Mouse (Mus musculus) right cerebral cortex, adult 18-20 months (tissue): Measurements from ENCODE around the gene Tspan32.

ENCODE experiments used
- DNase-seq: peaks from one replicate; pipeline ENCODE4 v3.0.0; 2022; ENCODE audit warnings: mixed read lengths

Tspan32 gene

GRCm38 (mm10) chr7:143055499-143056186, 50.8 kb downstream of the Tspan32 start:
- no peak for DNase-seq

DNA sequence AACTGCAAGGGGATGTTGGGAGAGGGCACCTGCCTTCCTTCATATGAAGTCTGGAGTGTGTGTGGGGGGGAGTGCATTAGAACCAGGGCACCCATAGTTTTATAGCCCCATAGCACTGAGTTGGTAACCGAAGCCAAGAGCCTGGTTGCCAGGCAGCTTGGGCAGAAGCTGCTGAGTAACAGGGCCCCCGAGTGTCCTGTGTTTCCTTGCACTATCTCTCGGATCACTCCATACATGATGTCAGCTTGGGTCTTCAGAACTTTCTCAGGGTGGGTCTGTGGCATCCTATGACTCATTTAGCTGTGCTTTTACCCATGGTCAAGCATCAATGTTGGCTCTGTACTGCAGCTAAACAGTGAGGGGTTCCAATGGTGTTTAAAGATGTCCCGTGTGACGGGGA, 52.2 kb downstream of the Tspan32 start:
- no peak for DNase-seq

GRCm38 (mm10) chr7:143057667-143058220, 52.9 kb downstream of the Tspan32 start:
- no peak for DNase-seq

- no peak for DNase-seq
Observed at GRCm38 (mm10) chr7:143058221-143058697, 53.4 kb downstream of the Tspan32 start.

GRCm38 (mm10) chr7:143059202-143059870, 54.5 kb downstream of the Tspan32 start:
- peak; percentile 43 for DNase-seq

GRCm38 (mm10) chr7:143062704-143063103, 57.9 kb downstream of the Tspan32 start:
- no peak for DNase-seq

DNA sequence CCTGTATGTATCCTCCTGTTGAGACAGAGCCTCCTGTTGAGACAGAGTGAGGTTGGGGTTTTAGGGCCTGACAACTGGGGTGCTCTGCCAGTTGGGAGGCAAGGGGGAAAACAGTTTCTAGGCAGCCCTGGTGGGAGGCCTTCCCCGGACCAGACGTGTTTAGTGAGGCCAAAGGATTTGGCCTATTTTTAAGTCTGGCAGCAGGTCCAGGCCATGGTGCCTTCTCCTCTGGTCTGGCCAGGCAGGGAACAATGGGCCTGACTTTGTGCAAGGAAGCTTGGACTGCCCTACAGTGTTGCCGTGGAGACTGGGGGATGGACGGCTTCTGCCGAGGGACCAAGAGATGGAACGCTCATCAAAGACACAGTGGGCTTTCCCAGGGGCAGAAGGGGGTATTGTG, 59.4 kb downstream of the Tspan32 start:
- peak; percentile 39 for DNase-seq

- no peak for DNase-seq
Observed at GRCm38 (mm10) chr7:143065692-143066091, 60.8 kb downstream of the Tspan32 start.

DNA sequence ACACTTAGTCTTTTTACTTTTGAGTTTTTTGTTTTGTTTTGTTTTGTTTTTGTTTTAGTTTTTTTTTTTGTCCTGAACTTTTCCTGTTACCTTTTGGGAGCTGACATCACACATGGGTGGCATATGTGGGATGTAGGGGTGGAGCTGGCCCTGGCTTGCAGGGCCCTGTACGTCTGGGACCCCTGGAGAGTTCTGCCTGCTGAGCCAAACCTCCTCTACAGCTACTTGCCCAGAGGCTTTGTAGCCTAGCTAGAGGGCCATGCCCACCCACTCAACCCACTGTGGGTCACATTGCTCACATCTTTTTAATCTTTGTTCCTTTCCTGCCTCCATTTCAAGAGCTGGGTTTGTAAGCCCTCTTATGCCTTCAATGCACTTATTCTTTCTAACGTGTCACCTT, 62.6 kb downstream of the Tspan32 start:
- DNase-seq = no peak

- DNase-seq = no peak
Observed at GRCm38 (mm10) chr7:143067897-143068296, 63.1 kb downstream of the Tspan32 start.

DNA sequence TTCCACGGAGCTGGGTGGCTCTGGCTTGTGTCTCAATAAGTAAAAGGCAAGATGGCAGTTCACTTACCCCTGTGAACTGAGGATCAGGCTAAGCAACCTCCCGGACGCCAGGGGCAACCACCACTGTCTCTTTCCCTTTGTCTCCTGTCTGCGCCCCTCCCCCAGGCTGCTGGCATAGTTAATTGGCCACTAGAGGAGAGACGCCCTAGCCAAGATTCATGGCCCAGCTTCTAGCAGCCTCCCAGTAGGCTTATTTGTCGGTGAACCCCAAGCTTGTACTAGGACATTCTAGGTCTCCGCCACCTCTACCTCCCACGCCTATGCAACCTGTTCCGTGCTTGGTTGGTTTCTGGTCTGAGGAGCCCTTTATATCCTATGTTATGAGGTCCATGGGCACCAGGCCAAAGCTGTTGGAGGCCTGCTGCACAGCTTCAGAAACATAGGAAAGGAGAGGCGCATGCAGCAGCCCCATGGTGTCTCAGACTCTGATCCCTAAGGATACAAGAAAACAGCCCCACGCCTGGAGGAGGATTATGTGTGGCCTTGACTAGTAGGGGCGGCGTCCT, 63.6 kb downstream of the Tspan32 start:
- DNase-seq = peak; percentile 46

- peak; percentile 99 for DNase-seq
Observed at GRCm38 (mm10) chr7:143068882-143069591, 64.2 kb downstream of the Tspan32 start, which contains the start of gene Tssc4. Gene Tssc4, plus strand, starts transcription at chr7:143069249.
